Mouse (Mus musculus): ENCODE data around the gene Epha7.

Gene Epha7

DNA sequence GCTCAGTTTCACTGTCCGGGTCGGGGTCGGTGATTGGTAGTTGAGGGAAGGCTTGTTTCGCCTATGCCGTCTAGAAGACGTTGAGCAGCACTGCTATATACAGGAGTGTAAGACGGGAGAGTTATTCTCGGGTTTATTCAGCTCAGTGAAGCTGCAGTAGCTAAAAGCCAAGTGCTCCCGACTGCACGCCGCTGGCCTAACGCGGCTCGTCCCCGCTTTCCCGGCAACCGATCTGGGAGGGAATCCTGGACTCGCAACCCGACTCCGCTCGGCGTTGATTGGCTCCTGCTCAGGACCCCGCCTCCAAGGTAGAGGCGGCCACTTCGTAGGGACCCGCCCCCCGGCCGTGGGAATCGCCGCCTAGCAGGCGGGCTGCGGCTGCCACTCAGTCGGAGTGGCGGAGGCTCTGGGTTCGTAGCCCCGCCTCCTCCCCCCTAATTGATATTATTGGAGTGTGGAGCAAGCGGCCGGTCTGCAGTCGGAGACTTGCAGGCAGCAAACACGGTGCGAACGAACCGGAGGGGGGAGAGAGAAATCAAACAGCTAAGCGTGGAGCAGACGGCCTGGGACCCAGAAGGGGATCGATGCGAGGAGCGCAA lies at the start of gene Epha7:
Epha7 (plus strand) TSS at position 441 of the 599 bp plus-strand sequence.
- no peak for DNase-seq (ENCODE audit: low read depth in 2 of 2, low spot score in 2 of 2)

DNA sequence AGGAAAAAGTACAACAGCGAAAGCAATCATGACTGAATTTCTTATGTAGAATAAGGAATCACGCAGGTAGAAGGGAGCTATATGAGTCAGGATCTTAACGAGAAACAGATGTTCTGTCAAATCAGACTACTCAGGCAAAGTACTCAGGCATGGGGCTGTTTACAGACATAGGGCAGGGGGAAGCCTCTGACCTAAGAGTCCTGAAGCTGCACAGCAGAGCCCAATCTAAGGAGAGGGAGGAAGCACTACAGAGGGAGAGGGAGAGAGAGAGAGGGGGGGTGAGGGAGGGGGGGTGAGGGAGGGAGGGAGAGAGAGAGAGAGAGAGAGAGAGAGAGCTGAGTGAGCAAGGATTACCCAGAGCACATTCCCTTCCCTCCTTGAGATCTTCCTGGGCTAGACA lies 29.0 kb upstream of the Epha7 start:
- DNase-seq (ENCODE audit: low read depth in 2 of 2, low spot score in 2 of 2), result no peak

DNA sequence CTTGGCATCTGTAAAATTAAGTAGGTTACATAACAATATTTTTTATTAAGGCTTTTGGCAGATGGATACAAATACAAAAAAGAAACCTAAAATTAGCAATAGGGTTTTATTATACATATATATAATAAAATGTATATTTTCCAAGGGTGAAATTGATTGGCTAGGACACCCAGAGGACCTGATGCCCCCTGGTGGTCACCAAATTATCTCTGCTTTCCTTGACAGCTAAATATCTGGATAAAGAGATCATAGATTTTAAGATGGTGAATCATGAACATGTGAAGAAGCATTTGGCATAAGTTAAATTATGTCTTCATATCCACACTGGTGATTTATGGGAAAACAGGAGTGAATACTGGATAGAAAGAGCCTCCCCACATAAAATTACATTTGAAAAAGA lies 4.1 kb upstream of the Epha7 start:
- DNase-seq (ENCODE audit: low read depth in 2 of 2, low spot score in 2 of 2), result no peak

DNA sequence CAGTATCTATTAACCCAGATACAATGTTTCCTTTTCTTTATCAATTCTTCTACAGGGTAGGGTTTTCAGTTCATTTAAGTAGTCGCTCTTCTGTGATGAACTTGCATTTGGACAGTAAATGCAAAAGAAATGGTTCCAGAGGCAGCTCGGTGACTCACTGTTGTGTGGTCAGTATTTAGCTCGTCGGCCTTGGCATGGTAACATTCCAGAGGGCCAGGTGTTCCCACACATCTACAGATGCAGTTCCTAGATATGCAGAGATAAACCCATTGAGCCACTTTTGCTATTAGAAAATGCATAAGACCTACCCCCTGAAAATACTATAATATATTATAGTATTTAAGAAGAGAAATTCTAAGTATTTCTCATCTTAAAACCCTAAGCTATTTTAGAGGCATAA lies 3.2 kb upstream of the Epha7 start:
- DNase-seq (ENCODE audit: low read depth in 2 of 2, low spot score in 2 of 2), result no peak

DNA sequence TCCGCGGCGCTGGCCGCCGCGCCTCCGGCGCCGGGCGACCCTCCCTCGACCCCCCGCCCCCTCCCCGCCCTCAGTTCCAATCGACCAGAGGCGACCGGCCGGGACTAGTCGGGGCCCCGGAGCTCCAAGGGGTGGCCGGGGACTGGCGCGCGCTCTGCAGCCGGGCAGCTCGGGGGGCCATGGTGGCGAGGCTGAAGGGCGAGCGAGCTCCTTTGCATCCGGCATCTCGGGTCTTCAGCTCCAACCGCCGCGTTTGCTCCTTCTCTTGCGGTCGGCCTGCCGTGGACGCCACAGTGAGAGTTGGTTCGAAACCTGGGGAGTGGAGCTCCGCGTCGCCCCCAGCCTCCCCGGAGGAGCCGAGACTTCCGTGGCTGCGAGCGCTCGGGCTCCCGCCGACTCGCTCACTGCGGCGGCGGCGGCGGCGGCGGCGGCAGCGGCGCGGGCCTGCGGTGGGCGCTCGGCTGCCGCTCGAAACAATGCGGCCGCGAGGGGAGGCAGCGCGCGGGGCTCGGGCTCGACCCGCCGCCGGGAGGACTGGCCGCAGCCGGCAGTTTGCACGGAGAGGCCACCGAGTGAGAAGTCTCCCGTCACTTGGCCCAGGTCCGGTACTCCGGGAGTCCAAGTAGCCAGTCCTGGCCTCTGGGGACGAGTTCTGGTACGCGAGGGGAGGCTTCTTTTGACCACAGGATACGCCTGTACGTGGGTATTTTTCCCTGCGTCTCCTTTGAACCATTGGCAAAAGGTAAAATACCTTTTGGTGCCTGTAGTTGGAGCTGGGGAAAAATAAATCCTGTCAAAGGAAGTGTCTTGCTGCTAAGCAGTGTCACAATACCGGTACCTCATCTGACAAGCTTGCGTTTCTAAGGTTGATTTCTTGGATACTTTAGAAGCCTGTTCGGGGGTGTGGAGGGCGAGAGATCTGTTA lies 882 bp downstream of the Epha7 start:
- DNase-seq (ENCODE audit: low read depth in 2 of 2, low spot score in 2 of 2), result no peak

DNA sequence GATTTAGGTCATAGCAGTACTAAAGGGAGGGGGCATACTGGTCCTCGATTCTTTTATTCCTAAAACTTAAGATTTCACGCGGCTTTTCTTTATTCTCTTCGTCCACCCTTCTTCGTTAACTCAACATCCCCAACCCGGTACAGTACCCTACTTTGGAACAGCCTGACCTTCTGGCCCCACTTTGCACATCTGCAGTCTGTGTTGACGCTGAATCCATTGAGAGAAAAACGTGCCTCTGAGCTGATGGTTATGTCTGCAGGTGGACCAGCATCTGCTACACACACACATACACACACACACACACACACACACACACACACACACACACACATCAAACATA lies 1.5 kb downstream of the Epha7 start:
- DNase-seq (ENCODE audit: low read depth in 2 of 2, low spot score in 2 of 2), result no peak

DNA sequence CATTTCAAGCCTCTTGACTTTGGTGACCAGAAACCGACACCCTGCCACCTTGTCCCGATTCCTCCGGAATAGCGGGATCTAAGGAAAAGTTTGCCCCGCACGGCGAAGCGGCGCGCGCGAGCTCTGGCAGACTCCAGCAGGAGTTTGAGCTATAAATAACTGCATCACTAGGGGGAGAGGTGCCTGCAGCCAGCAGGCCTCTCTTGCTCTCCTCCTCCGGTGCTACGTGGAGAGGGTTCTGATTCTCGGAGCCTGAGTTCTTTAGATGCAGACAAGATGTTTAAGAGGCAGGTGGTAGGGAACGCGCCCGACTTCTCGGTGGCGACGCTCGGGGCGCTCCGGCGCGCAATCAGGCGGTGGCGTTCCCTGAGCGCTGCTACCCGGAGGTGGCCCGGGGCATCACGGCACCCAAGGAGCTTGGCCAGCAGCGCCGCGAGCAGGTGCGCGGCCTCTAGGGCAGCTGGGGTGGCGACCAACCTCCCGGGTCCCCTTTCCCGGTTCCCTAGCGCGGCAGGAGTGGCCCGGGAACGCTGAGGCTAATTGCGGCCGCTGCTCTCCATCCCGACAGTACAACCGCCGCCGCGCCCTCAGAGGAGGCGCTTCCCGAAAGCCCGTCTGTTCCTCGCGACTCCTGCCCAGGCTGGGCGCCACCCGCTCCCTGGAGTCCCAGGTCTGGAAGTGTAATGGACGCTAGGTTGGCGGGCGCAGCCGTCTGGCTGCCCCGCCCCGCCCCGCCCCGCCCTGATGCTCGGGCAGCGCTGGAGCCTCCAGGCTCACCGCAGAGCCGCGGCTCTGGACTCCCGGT lies 2.1 kb downstream of the Epha7 start:
- no peak for DNase-seq (ENCODE audit: low read depth in 2 of 2, low spot score in 2 of 2)

DNA sequence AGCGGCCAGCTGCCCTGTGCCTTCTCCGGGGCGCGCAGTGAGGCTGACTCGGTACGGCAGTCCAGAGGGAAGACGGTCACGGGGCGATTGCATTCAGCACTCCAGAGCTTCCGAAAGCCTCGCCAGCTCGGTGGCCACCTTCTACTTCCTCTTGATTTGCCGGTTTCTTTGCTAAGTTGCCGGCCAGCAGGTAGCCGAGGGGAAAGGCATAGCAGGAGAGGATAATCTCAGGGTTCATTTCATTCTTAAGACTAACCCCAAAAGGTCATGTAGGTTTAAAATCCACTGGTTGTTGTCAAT lies 2.6 kb downstream of the Epha7 start:
- no peak for DNase-seq (ENCODE audit: low read depth in 2 of 2, low spot score in 2 of 2)

GRCm38 (mm10) chr4:28823616-28824015 lies 10.7 kb downstream of the Epha7 start:
- DNase-seq (ENCODE audit: low read depth in 2 of 2, low spot score in 2 of 2), result no peak

GRCm38 (mm10) chr4:28824616-28825015 lies 11.7 kb downstream of the Epha7 start:
- no peak for DNase-seq (ENCODE audit: low read depth in 2 of 2, low spot score in 2 of 2)

DNA sequence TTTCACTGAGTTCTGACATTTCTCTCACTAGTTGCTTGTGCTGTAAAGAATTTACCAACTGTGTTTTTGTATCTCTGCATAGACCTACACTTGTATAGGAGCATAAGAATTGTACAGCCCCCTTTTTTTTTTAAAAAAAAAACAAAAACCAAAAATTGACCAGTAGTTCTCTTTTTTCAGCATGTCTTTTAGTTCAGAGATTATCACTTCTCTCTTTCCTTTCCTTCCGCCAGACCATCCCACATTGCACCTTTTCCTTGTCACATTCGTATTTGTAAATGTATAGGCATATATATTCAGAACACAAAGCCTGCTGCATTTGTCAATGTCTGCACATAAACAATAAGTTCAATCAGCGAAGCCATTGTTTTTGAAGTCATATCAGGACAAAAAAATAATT lies 24.7 kb downstream of the Epha7 start:
- DNase-seq (ENCODE audit: low read depth in 2 of 2, low spot score in 2 of 2), result no peak

DNA sequence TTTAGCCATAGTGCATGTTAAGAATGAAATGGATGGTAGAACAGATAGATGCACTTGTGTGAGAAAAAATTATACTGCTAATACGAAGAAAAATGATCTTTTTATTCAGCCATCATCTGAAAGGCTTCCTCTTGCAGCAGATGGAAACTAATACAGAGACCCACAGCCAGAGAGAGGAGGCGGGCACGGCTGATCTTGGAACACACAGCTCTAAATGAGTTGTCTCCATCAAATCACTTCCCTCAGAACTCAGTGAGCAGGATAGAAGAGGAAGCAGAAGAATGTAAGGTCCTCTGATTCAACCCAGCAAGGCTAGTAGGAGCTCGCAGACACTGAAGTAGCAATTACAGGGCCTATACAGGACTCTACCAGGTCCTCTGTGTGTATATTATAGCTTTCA lies 33.4 kb downstream of the Epha7 start:
- no peak for DNase-seq (ENCODE audit: low read depth in 2 of 2, low spot score in 2 of 2)

- DNase-seq (ENCODE audit: low read depth in 2 of 2, low spot score in 2 of 2), result no peak
Measured at GRCm38 (mm10) chr4:28850388-28850787, 37.5 kb downstream of the Epha7 start.

DNA sequence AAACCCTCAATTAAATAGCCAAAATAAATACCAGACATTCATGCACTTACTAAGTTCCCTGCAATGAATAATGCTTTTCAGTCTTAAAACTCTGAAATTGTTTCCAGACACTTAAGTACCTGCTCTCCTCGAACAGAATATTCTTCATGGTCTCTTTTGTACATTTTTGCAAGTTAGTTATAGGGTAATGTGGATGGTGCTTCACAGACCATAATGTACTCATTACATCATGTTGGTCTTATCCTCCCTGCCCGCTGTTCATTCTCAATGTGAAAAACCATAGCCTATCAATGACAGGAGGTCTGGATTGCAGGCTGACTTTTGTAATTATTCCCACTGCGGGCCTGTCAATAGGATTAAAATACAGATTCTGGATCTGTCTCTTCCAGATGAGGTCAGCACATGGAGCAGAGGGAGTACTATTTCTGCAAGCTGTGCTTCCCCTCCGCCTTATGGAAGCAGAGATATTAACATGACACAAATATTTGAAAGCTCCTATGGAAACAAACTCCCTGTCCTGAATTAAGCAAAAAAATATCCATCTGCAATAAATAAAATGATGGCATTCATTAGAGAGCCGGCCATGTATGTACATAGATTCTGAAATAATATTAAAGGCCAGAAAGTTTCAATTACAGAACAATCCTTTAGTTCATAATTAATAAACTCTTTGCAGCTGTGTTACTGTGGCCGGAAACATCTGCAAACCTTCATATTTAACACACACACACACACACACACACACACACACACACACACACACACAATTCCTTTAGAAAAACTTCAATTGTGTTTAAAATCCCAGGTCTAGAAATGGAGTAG lies 50.1 kb downstream of the Epha7 start:
- no peak for DNase-seq (ENCODE audit: low read depth in 2 of 2, low spot score in 2 of 2)

- no peak for DNase-seq (ENCODE audit: low read depth in 2 of 2, low spot score in 2 of 2)
Measured at GRCm38 (mm10) chr4:28866411-28866810, 53.5 kb downstream of the Epha7 start.

- no peak for DNase-seq (ENCODE audit: low read depth in 2 of 2, low spot score in 2 of 2)
Measured at GRCm38 (mm10) chr4:28871615-28872014, 58.7 kb downstream of the Epha7 start.

GRCm38 (mm10) chr4:28881271-28882044 lies 68.5 kb downstream of the Epha7 start:
- no peak for DNase-seq (ENCODE audit: low read depth in 2 of 2, low spot score in 2 of 2)

DNA sequence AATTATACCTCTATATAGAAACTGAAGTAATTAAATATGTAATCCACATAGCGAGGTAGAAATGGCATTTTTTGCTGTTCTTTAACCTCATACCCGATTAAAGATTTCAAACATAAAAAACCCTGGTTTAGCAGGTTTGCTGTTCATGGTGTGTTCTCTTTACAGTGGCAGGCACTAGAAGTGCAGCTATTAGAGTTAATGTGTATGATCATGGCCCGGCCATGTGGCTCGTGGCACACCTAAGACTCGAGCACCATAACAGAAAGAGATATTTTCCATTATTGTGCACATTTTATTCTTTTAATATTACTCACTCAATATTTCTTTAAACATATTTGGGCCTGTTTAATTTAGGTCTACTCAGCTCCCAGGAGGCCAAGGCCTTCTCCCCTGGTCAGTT lies 76.7 kb downstream of the Epha7 start:
- DNase-seq (ENCODE audit: low read depth in 2 of 2, low spot score in 2 of 2), result no peak

DNA sequence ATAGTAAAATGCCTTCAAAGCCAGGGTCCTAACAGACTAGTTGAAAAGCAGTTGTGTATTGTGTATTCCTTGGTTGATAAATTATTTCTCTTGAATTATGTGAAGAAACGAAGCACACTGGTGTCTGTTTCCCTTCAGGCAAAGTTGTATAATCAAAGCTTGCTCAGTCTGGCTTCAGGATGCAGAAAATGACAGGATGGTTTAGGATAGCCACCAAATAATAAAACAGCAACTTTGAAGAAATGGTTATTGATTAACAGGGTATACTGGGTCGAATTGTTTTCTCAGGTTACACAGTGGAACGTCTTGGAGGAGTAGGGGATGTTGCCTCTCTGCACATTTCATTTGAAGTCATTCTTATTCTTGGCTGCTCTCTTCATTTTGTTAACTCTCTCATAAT lies 77.2 kb downstream of the Epha7 start:
- DNase-seq (ENCODE audit: low read depth in 2 of 2, low spot score in 2 of 2), result no peak

DNA sequence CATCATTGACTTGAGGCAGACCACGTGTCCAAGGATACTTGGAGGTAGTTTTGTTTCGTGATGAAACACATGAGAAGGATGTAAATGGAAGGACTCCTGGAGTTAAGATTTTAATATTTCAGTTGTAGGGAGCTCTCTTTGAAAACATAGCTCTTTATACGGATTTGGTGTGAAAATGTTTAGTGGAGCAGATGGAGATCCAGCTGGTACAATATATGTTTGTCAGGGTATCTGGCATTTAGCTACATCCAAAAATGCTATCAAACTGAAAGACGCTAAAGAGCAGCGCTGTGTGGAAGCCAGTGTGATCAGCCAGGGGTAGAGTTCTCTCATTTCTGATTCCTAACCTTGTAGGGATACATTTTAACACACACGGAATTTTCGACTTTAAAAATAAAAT lies 82.5 kb downstream of the Epha7 start:
- DNase-seq (ENCODE audit: low read depth in 2 of 2, low spot score in 2 of 2), result no peak

DNA sequence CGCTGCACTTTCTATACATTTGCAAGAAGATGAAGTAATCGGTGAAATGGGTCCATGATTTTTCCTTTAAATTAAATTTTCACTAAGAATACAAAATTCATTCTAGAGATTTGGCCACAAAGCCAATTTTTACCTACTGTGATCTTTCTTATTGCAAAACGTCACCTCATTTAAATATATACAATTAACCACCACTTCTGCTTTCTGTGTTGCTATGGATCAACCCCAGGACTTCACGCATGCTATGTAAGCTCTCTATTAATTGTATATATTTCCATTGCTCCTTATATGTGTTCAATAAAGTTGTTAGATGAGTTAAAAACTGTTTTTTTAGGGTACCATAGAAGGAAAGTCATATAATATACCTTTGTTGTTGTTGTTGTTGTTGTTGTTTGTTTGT lies 86.4 kb downstream of the Epha7 start:
- no peak for DNase-seq (ENCODE audit: low read depth in 2 of 2, low spot score in 2 of 2)
